Comparison of ENCODE assay signal across 8 mouse cellular contexts in the genomic region with DNA sequence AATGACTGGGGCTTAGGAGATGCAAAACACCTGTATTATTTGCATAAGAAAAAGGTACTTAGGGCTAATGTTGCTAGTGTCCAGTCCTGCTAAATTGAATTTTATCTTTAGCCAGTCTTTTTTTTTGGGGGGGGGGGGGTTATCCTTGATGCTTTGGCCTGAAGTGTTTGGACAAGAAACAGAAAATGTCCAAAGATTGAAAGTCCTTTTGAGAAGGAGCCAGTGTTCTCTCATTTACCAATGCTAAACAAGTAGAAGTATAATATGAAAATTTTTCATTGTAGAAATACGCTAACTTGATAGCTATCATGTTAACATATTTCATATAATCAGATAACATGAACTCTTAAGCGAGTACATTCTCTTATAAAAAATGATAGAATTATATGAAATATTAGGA.
A peak's percentile ranks its signal among the peaks of the same experiment; 100 is the strongest.
DNase-seq lines count a peak whose midpoint lies in the region; ATAC-seq and TF ChIP-seq lines count a peak whose summit lies in the region.

No protein-coding gene starts in this region.

- intact Hi-C loops in heart, adult 2 months (cut with DNase I), result loop anchor here (5.0 kb wide), 3 partner anchors 39 to 94 kb away; a partner anchor contains a TSS
- intact Hi-C loops in left cerebral cortex, postnatal 10 days (cut with DNase I), result no loop called here

- 0 out of 2 replicates have a peak, but pooled peaks cover 2% of the 10 kb centered on the region for H3K79me2 ChIP-seq in heart, adult 2 months (replicated peaks; ENCODE audit: control insufficient read depth, insufficient read depth, low read length)

- TF ChIP-seq EP300 in heart, adult 2 months (IDR thresholded peaks at IDR 0.05; ENCODE audit: insufficient read depth, low read depth, low read length), result no peak

- TF ChIP-seq CTCF in heart, adult 2 months (IDR thresholded peaks at IDR 0.05), result no peak

- no peak overlapping the region; the same call in 1 of the 2 replicates for H3K27ac ChIP-seq in heart, adult 2 months
- no peak overlapping the region for H3K27ac ChIP-seq in neural tube, embryonic 11.5 days (ENCODE audit: low read depth, low read length)
- H3K27ac ChIP-seq in liver, embryonic 11.5 days (ENCODE audit: low read depth, low read length), result no peak overlapping the region
- no peak overlapping the region for H3K27ac ChIP-seq in stomach, embryonic 16.5 days (ENCODE audit: low read length)

- no peak for DNase-seq in heart, adult 2 months
- no peak for DNase-seq in heart, adult 8-10 months (ENCODE audit: low spot score)
- no peak for DNase-seq in neural tube, embryonic 11.5 days (ENCODE audit: low spot score)
- DNase-seq in neural tube, embryonic 10.5 days (ENCODE audit: extremely low spot score, low spot score), result no peak
- DNase-seq in liver, embryonic 11.5 days (ENCODE audit: low spot score), result no peak
- no peak for DNase-seq in cerebellum, postnatal 14 days
- no peak for DNase-seq in left cerebral cortex, postnatal 10 days (ENCODE audit: extremely low spot score in 1 of 2, low spot score in 2 of 2)

- 60% methylated on average over 2 of the region's 2 CpGs for WGBS in heart, adult 2 months
- WGBS in neural tube, embryonic 11.5 days, result 89% methylated on average over 2 of the region's 2 CpGs
- WGBS in liver, embryonic 11.5 days, result 65% methylated on average over 2 of the region's 2 CpGs
- WGBS in stomach, embryonic 16.5 days, result 70% methylated on average over 2 of the region's 2 CpGs

- peak overlapping the region; percentile 29 for H3K4me2 ChIP-seq in neural tube, embryonic 11.5 days (ENCODE audit: low read depth)
- H3K4me2 ChIP-seq in liver, embryonic 11.5 days, result peak overlapping the region; percentile 66
- H3K4me2 ChIP-seq in stomach, embryonic 16.5 days (ENCODE audit: low read depth, low read length), result peak overlapping the region; percentile 84

- no peak for TF ChIP-seq POLR2A in heart, adult 2 months (IDR thresholded peaks at IDR 0.05; ENCODE audit: insufficient read depth, low read depth, low read length)

- no peak overlapping the region for H3K9ac ChIP-seq in heart, adult 2 months (ENCODE audit: low read depth, low read length)
- H3K9ac ChIP-seq in neural tube, embryonic 11.5 days (ENCODE audit: low read length), result no peak overlapping the region
- peak overlapping the region; percentile 50; the same call in 1 of the 2 replicates for H3K9ac ChIP-seq in liver, embryonic 11.5 days (ENCODE audit: low read depth, low read length)
- no peak overlapping the region for H3K9ac ChIP-seq in stomach, embryonic 16.5 days (ENCODE audit: low read length)

- no peaks in the 10 kb centered on the region for H3K27me3 ChIP-seq in heart, adult 2 months (ENCODE audit: control insufficient read depth, insufficient read depth, low read length)
- no peaks in the 10 kb centered on the region for H3K27me3 ChIP-seq in neural tube, embryonic 11.5 days (ENCODE audit: control insufficient read depth, insufficient read depth, low read length)
- H3K27me3 ChIP-seq in liver, embryonic 11.5 days (replicated peaks; ENCODE audit: control insufficient read depth, insufficient read depth, low read length), result no peaks in the 10 kb centered on the region
- no peaks in the 10 kb centered on the region for H3K27me3 ChIP-seq in stomach, embryonic 16.5 days (ENCODE audit: control insufficient read depth, insufficient read depth, low read length)

- no peak for ATAC-seq in neural tube, embryonic 11.5 days (ENCODE audit: insufficient read depth, low FRiP score, low TSS enrichment)
- no peak for ATAC-seq in liver, embryonic 11.5 days (replicated peaks; ENCODE audit: low FRiP score)
- no peak for ATAC-seq in stomach, embryonic 16.5 days (ENCODE audit: insufficient read depth, low FRiP score)

- peak overlapping the region; percentile 57 for H3K4me3 ChIP-seq in heart, adult 2 months
- peak overlapping the region; percentile 44; the same call in 1 of the 2 replicates for H3K4me3 ChIP-seq in neural tube, embryonic 11.5 days (ENCODE audit: low read depth, low read length)
- peak overlapping the region; percentile 59 for H3K4me3 ChIP-seq in liver, embryonic 11.5 days (ENCODE audit: low read depth, low read length)
- peak overlapping the region; percentile 32 for H3K4me3 ChIP-seq in stomach, embryonic 16.5 days (replicated peaks; ENCODE audit: low read length)

- no peaks in the 10 kb centered on the region for H3K9me3 ChIP-seq in neural tube, embryonic 11.5 days (ENCODE audit: control insufficient read depth, low read length)
- H3K9me3 ChIP-seq in liver, embryonic 11.5 days (ENCODE audit: control insufficient read depth, low read length), result no peaks in the 10 kb centered on the region
- H3K9me3 ChIP-seq in stomach, embryonic 16.5 days (replicated peaks; ENCODE audit: control insufficient read depth, low read length), result peaks cover 3% of the 10 kb centered on the region; the same call in 1 of the 2 replicates

- peaks cover 8% of the 10 kb centered on the region for H3K4me1 ChIP-seq in heart, adult 2 months (ENCODE audit: control insufficient read depth, insufficient read depth, low read length)
- peaks cover 8% of the 10 kb centered on the region for H3K4me1 ChIP-seq in neural tube, embryonic 11.5 days (ENCODE audit: control insufficient read depth, insufficient read depth, low read length)
- H3K4me1 ChIP-seq in liver, embryonic 11.5 days (replicated peaks; ENCODE audit: control insufficient read depth, insufficient read depth, low read length), result peaks cover 9% of the 10 kb centered on the region
- H3K4me1 ChIP-seq in stomach, embryonic 16.5 days (ENCODE audit: control insufficient read depth, insufficient read depth, low read length), result peaks cover 13% of the 10 kb centered on the region

- H3K36me3 ChIP-seq in heart, adult 2 months (ENCODE audit: control insufficient read depth, insufficient read depth, low read length), result peaks cover 9% of the 10 kb centered on the region
- H3K36me3 ChIP-seq in neural tube, embryonic 11.5 days (ENCODE audit: control insufficient read depth, insufficient read depth, low read length), result no peaks in the 10 kb centered on the region
- peaks cover 4% of the 10 kb centered on the region; the same call in 1 of the 2 replicates for H3K36me3 ChIP-seq in liver, embryonic 11.5 days (ENCODE audit: control insufficient read depth, insufficient read depth, low read length)
- peaks cover 5% of the 10 kb centered on the region; the same call in 1 of the 2 replicates for H3K36me3 ChIP-seq in stomach, embryonic 16.5 days (ENCODE audit: control insufficient read depth, insufficient read depth, low read length)

Comparison
In these comparisons a context has a peak if more than half of its experiments do, and no peak if none do; other contexts are left out.
1. H3K4me2 ChIP-seq: peak in every context shown above with its lines; median percentile 84 in stomach, embryonic 16.5 days; 66 in liver, embryonic 11.5 days; 29 in neural tube, embryonic 11.5 days.